Mouse (Mus musculus): ENCODE results near the gene Slc25a12.

Slc25a12 gene

GRCm38 (mm10) chr2:71350181-71350580 lies 17.4 kb downstream of the Slc25a12 start:
- no peak for DNase-seq (ENCODE audit: extremely low spot score, low read depth, low spot score)

GRCm38 (mm10) chr2:71349511-71349910 lies 18.0 kb downstream of the Slc25a12 start:
- no peak for DNase-seq (ENCODE audit: extremely low spot score, low read depth, low spot score)

GRCm38 (mm10) chr2:71347732-71348490 lies 19.6 kb downstream of the Slc25a12 start:
- no peak for DNase-seq (ENCODE audit: extremely low spot score, low read depth, low spot score)

GRCm38 (mm10) chr2:71347160-71347559 lies 20.4 kb downstream of the Slc25a12 start:
- DNase-seq (ENCODE audit: extremely low spot score, low read depth, low spot score) = no peak

- DNase-seq (ENCODE audit: extremely low spot score, low read depth, low spot score) = no peak
Measured at GRCm38 (mm10) chr2:71343884-71344640, 23.5 kb downstream of the Slc25a12 start.

- DNase-seq (ENCODE audit: extremely low spot score, low read depth, low spot score) = no peak
Measured at GRCm38 (mm10) chr2:71340126-71340525, 27.4 kb downstream of the Slc25a12 start.

GRCm38 (mm10) chr2:71338145-71338796 lies 29.3 kb downstream of the Slc25a12 start:
- no peak for DNase-seq (ENCODE audit: extremely low spot score, low read depth, low spot score)

- DNase-seq (ENCODE audit: extremely low spot score, low read depth, low spot score) = no peak
Measured at GRCm38 (mm10) chr2:71336631-71337030, 30.9 kb downstream of the Slc25a12 start.

GRCm38 (mm10) chr2:71336209-71336608 lies 31.3 kb downstream of the Slc25a12 start:
- no peak for DNase-seq (ENCODE audit: extremely low spot score, low read depth, low spot score)

- DNase-seq (ENCODE audit: extremely low spot score, low read depth, low spot score) = no peak
Measured at GRCm38 (mm10) chr2:71333986-71334822, 33.3 kb downstream of the Slc25a12 start.

GRCm38 (mm10) chr2:71329761-71330160 lies 37.8 kb downstream of the Slc25a12 start:
- DNase-seq (ENCODE audit: extremely low spot score, low read depth, low spot score) = no peak

- DNase-seq (ENCODE audit: extremely low spot score, low read depth, low spot score) = no peak
Measured at GRCm38 (mm10) chr2:71328391-71329160, 39.0 kb downstream of the Slc25a12 start.

GRCm38 (mm10) chr2:71327715-71328114 lies 39.8 kb downstream of the Slc25a12 start:
- no peak for DNase-seq (ENCODE audit: extremely low spot score, low read depth, low spot score)

- DNase-seq (ENCODE audit: extremely low spot score, low read depth, low spot score) = no peak
Measured at GRCm38 (mm10) chr2:71326766-71327464, 40.6 kb downstream of the Slc25a12 start.

GRCm38 (mm10) chr2:71323886-71324285 lies 43.7 kb downstream of the Slc25a12 start:
- no peak for DNase-seq (ENCODE audit: extremely low spot score, low read depth, low spot score)

GRCm38 (mm10) chr2:71321486-71321885 lies 46.1 kb downstream of the Slc25a12 start:
- DNase-seq (ENCODE audit: extremely low spot score, low read depth, low spot score) = no peak

- no peak for DNase-seq (ENCODE audit: extremely low spot score, low read depth, low spot score)
Measured at GRCm38 (mm10) chr2:71316116-71316789, 51.3 kb downstream of the Slc25a12 start.

GRCm38 (mm10) chr2:71315022-71315421 lies 52.5 kb downstream of the Slc25a12 start:
- no peak for DNase-seq (ENCODE audit: extremely low spot score, low read depth, low spot score)

GRCm38 (mm10) chr2:71314080-71314479 lies 53.5 kb downstream of the Slc25a12 start:
- no peak for DNase-seq (ENCODE audit: extremely low spot score, low read depth, low spot score)

Measured in hindlimb bud, embryonic 11.5 days (tissue).